Mouse (Mus musculus): ENCODE measurements around the gene Mup4.

DNA sequence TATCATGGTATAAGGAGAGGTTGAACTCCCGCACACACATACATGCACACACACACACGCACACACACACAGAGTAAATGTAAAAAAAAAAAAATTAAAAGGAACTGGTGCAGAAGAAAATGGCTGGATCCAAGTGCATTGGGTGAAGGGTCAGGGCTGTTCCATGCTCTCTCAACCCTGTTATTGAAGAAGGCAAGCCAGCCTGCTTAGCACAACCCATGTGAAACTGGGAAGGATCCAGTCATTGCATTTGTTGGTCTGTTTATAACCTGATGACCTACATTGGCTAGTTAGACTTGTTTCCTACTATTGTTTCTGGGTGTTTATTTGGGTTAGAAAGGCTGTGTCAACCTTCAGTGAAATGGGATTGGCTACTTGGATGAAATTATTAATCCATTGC, 51.7 kb downstream of the Mup4 start:
- TF ChIP-seq CTCF (IDR thresholded peaks at IDR 0.05; ENCODE audit: borderline replicate concordance, control insufficient read depth, extremely low read depth, insufficient read depth, low read length, poor library complexity) (no peak), POLR2A (IDR thresholded peaks at IDR 0.05; ENCODE audit: control insufficient read depth, extremely low read depth, insufficient read depth, low read length, poor library complexity) (no peak)
